Mouse (Mus musculus) olfactory bulb, adult 2 months (tissue): ENCODE measurements around the gene Gata5. TPM values are rescaled to one million over a fixed set of nuclear protein-coding genes. Genes with fewer than 3 reads are reported as not detected.

Experiments used
- H3K27ac ChIP-seq: fragments of 200-500 bp; 2 replicates; pipeline ENCODE4 v1.5.1; 2012; ENCODE audit warnings: low read depth, low read length; ENCODE audit not compliant: insufficient read depth
- H3K4me1 ChIP-seq: fragments of 200-500 bp; 2 replicates; pipeline ENCODE4 v1.6.1; 2012; ENCODE audit warnings: low read length; ENCODE audit not compliant: control insufficient read depth, insufficient read depth
- H3K4me3 ChIP-seq: fragments of 200-500 bp; 2 replicates; pipeline ENCODE4 v1.5.1; 2012; ENCODE audit warnings: mild to moderate bottlenecking, low read depth, low read length, moderate library complexity; ENCODE audit not compliant: insufficient read depth
- CTCF ChIP-seq: fragments of 200-500 bp; IDR thresholded peaks from 2 replicates; pipeline ENCODE4 v1.5.1; 2012; ENCODE audit warnings: low read depth, mild to moderate bottlenecking, low read length, moderate library complexity; ENCODE audit not compliant: insufficient read depth
- POLR2A ChIP-seq: fragments of 200-500 bp; IDR thresholded peaks from 2 replicates; pipeline ENCODE4 v1.6.1; 2012; ENCODE audit warnings: mild to moderate bottlenecking, low read depth, low read length, moderate library complexity; ENCODE audit not compliant: insufficient read depth
- WGBS: fragments of 180-500 bp; shearing (Covaris S2); methylation state at CpG from one replicate; pipeline ENCODE4 v1.1.7; 2018; 5-methylcytosine and 5-hydroxymethylcytosine counted together
- polyA plus RNA-seq: library from polyadenylated mRNA; stranded (reverse); fragments of >200 nt; gene quantifications from 2 replicates; pipeline ENCODE4 v1.2.4, GENCODE M21; 2012; ENCODE audit warnings: low replicate concordance; ENCODE audit not compliant: missing spikeins, insufficient read depth, insufficient read length

Gene Gata5
- polyA plus RNA-seq, 1 experiment = not detected

DNA sequence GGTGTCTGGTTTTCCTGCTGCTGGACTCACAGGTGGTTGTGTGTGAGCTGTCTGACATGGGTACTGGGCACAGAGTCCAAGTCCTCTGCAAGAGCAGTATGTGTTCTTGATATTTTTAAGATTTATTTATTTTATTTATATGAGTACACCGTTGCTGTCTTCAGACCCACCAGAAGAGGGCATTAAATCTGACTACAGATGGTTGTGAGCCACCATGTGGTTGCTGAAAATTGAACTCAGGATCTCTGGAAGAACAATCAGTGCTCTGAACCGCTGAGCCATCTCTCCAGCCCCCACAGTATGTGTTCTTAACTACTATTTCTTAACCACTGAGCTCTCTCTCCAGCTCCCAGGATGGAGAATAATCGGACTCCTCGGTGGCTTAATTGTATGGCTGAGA is 32.3 kb downstream of the Gata5 start:
- Histone ChIP-seq H3K4me3 (no peak overlapping the region), H3K4me1 (0 out of 2 replicates have a peak, but pooled peaks cover 3% of the 10 kb centered on the region), H3K27ac (no peak overlapping the region)
- TF ChIP-seq POLR2A (no peak), CTCF (no peak)
- 68% methylated on average over 4 of the region's 4 CpGs for WGBS

DNA sequence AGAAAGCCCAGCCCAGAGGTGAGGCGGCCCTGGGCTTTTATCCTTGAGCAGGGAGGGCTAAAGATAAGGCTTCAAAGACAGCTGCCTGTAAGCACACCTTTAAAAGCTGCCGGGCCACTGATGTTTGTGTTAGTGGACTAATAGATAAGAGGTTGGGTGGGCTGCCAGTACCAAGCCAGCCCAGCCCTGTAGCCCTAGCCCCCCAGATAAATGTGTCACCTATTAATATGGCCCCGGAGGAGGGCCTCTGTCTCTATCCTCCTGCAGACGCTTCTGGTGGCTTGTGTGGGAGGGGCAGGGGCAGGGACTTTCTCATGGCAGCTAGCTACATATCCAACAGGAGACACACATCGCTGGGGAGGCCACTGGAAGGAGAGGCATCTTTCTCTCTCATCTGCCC is 33.7 kb downstream of the Gata5 start:
- no peaks in the 10 kb centered on the region for H3K4me1 ChIP-seq
- no peak overlapping the region for H3K4me3 ChIP-seq
- no peak for TF ChIP-seq CTCF
- TF ChIP-seq POLR2A = no peak
- WGBS = 65% methylated on average over 5 of the region's 5 CpGs
- H3K27ac ChIP-seq = no peak overlapping the region

DNA sequence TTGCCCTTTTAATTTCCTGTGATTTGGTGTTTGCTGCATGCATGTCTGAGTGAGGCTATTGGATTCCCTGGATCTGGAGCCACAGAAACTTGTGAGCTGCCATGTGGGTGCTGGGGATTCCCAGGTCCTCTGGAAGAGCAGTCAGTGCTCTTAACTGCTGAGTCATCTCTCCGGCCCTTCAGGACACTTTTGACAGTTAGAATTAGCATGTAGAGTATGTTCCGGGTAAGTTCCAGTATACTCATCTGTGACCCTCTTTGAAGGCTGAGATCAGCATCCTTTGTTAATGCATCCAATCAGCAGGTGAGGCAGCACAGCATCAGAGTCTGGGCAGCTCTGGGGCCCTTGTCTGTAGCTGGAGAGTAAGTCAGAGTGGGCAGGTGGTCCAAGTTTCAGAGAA is 34.2 kb downstream of the Gata5 start:
- H3K4me1 ChIP-seq = no peaks in the 10 kb centered on the region
- WGBS = 76% methylated on average over 2 of the region's 2 CpGs

DNA sequence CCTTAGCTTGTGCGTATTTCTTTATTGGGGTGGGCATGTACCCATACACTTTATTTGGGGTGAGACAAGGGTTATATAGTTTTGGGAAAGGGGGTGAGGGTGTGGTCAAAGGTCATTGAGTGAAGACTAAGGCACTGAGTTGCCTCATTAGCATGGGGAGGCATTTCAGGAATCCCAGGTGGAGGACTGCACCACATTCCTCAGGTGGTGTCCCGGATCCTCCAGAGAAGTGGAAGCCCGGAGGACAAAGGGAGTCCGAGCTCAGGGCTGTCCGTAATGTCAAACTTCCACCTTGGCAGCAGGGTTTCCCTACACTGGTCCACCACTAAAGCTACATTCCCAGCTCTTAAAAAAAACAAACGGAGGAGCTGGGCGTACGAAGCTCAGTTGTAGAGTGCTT is 41.6 kb downstream of the Gata5 start:
- H3K4me1 ChIP-seq = no peaks in the 10 kb centered on the region
- TF ChIP-seq CTCF = no peak
- no peak for TF ChIP-seq POLR2A
- H3K4me3 ChIP-seq = no peak overlapping the region
- no peak overlapping the region for H3K27ac ChIP-seq
- 82% methylated on average over 8 of the region's 8 CpGs for WGBS

More for the DNA sequence above, 34.2 kb downstream of the Gata5 start:
- no peak overlapping the region for H3K4me3 ChIP-seq
- H3K27ac ChIP-seq = no peak overlapping the region
- TF ChIP-seq CTCF (no peak), POLR2A (no peak)

- WGBS = 65% methylated on average over 4 of the region's 4 CpGs
- Histone ChIP-seq H3K27ac (no peak overlapping the region), H3K4me3 (no peak overlapping the region), H3K4me1 (no peaks in the 10 kb centered on the region)
- TF ChIP-seq POLR2A (no peak), CTCF (no peak)
These were observed 42.5 kb downstream of the Gata5 start for GRCm38 (mm10) chr2:180292026-180292425.

GRCm38 (mm10) chr2:180291566-180291965 is 42.9 kb downstream of the Gata5 start:
- 88% methylated on average over 5 of the region's 5 CpGs for WGBS
- no peak overlapping the region for H3K27ac ChIP-seq
- TF ChIP-seq CTCF (no peak), POLR2A (no peak)
- no peaks in the 10 kb centered on the region for H3K4me1 ChIP-seq
- no peak overlapping the region for H3K4me3 ChIP-seq

- no peak overlapping the region for H3K4me3 ChIP-seq
- no peak for TF ChIP-seq CTCF
- no peak for TF ChIP-seq POLR2A
- H3K27ac ChIP-seq = no peak overlapping the region
- WGBS = 70% methylated on average over 6 of the region's 6 CpGs
- H3K4me1 ChIP-seq = no peaks in the 10 kb centered on the region
These were observed 44.0 kb downstream of the Gata5 start for GRCm38 (mm10) chr2:180290503-180290902.

- no peaks in the 10 kb centered on the region for H3K4me1 ChIP-seq
- TF ChIP-seq CTCF (no peak), POLR2A (no peak)
- no peak within 1 kb of the TSS for H3K27ac ChIP-seq
- H3K4me3 ChIP-seq = no peak within 1 kb of the TSS
- 66% methylated on average over 16 of the region's 16 CpGs for WGBS
These were observed 44.9 kb downstream of the Gata5 start, which contains the start of gene Rbbp8nl for GRCm38 (mm10) chr2:180289440-180290108. Gene Rbbp8nl, minus strand, starts transcription at chr2:180289879.

DNA sequence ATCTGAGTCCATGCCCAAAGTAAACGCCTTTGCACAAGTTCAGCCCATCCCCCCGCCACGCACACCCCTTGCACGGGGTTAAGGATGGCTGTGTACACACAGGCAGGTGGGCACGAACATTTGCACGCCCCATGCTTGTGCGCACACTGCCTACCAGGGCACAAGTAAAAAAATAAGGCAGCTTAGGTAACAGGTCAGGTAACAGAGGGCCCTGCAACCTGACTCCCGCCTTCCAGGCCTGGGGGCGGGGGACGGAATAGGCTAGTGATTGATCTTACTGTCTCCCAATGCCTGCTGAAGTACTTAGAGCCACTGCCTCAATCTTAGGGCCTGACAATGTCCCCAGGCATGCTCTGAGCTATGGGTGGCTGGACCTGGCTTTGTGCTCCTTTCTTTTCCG is 45.5 kb downstream of the Gata5 start:
- H3K4me3 ChIP-seq = no peak overlapping the region

DNA sequence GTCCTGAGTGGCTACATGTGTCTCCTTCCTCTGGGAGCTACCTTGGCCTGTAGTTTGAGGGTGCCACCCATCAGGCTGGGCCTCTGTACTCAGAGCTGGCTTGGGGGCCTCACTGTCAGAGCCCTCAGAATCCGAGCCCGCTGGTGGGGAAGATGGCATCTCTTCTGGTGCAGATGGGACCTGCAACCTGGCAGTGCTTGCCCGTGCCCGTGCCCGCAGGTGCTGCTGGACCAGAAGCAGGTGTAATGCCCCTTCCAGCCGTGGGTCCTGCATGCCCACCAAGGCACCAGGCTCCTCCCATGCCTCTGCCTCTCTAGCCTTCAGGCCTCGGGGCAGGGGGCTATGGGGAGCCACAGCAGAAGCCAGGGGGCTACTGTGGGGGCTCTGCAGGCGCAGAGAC is 55.2 kb downstream of the Gata5 start:
- Histone ChIP-seq H3K27ac (no peak overlapping the region), H3K4me1 (peaks cover 3% of the 10 kb centered on the region), H3K4me3 (no peak overlapping the region)
- 90% methylated on average over 8 of the region's 8 CpGs for WGBS
- TF ChIP-seq CTCF = no peak
- no peak for TF ChIP-seq POLR2A

More for the DNA sequence above, 45.5 kb downstream of the Gata5 start:
- Histone ChIP-seq H3K27ac (no peak overlapping the region), H3K4me1 (no peaks in the 10 kb centered on the region)
- TF ChIP-seq POLR2A (no peak), CTCF (no peak)
- 77% methylated on average over 11 of the region's 11 CpGs for WGBS
